Mouse (Mus musculus) T-cell, adult 2 months (primary cell): Measurements from ENCODE around the gene Amz2.
A peak's percentile ranks its signal among the peaks of the same experiment; 100 is the strongest.

Experiments used
- DNase-seq: peaks from one replicate; pipeline ENCODE4 v3.0.0; 2022; ENCODE audit warnings: low spot score

Gene Amz2

DNA sequence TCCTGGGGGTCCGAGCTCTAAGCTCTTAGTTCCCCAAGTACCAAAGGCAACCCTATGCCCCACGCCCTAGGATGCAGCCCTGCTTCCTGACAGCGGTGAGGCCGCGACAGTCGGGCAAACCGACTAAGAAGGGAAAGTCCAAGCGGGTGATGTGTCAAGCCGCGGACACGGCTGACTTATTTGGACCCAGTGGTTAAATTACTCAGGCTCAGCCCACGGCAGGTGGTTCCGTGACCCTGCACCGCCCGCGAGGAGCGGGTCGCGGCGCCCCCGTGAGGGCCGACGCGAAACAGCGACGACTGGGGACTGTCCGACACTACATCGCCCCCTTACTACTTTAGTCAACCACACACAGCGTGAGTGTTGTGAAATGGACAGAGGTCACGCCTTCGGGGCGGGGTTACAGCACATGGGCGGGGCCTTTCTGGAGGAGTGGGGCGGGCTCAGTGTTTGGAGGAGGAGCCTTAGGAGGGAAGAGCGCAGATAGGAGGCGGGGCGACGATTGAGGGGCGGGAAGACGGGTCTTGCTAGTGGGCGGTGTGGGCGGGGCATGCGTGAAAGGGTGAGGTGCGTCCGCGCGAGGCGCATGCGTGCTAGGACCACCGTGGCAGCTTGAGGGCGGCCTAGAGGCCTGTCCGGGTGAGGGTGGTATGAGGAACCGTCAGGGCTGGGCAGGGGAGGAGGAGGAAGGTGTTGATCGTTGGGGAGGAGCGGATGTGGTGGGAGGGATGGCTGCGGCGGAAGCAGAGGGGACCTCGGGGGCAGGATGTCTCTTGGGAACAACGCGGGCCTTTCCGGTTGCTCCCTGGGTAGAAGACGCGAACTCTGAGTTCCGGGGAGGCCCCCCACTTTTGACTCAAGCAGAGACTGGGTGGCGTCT is at the start of gene Amz2:
Gene Amz2, plus strand, starts transcription at position 555 of the 880 bp plus-strand sequence.
- DNase-seq: peak; percentile 99

DNA sequence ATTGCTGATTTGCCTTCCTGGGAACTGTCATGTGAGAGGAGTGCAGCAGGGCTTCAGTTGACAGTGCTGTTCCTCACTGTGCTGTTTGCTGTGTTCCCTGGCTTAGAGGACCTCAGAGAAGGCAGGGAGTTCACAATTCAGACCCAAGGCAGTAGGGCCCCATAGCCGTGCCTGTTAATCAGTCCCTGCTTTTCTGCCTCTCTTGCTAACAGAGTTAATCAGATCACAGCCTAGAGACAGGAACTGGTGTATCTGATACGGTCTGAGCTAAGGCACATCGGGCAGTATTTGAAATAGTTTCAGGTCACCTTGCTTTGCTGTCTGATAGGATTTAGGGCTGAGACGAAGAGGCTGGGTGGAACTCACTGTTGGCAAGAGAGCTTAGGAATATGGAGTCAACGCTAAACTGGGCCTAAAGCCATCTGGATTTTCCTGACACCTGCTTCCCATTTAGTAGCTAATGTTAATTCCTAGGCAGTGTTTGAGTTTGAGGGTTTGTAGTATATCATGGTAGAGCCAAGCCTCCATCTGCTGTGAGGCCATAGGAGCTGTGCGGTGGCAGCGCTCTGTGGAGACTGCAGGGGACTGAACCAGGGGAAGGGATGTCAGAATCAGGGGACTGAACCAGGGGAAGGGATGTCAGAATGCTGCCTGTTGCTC is 49.1 kb upstream of the Amz2 start:
- DNase-seq: no peak

DNA sequence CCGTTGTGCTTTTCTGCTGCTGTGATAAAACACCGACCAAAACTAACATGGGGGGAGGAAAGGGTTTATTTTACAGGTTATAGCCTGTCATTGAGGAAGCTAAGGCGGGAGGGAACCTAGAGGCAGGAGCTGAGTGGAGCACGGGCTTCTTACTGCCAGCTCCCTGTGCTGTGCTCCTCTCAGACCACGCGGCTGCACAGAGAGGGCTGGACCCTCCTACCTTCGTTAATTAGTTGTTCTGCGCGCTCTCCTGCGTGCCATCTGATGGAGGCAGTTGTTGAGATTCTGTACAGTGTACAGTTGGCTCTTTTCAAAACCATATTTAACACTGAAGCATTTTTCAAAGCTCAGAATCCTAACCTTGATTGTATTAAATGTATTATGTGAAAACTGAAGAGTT is 48.3 kb upstream of the Amz2 start:
- DNase-seq: no peak

DNA sequence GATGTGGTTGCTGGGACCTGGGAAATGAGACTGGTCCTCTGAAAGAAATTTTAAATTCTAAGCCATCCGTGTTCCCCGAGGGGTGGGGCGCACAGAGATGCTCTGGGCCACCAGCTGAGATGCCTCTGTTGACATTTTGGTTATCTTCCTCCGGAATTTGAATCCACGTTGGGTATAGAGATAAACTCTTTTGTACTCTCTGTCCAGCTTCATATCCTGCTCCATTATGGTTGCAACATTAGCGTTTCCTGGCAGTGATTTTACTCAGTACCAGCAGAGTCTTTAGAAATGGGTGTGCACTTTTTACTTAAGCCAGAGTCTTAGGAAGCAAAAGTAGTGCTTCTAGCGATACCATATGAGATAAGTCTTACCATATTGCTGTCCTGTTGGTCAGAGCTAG is 47.7 kb upstream of the Amz2 start:
- DNase-seq: no peak

DNA sequence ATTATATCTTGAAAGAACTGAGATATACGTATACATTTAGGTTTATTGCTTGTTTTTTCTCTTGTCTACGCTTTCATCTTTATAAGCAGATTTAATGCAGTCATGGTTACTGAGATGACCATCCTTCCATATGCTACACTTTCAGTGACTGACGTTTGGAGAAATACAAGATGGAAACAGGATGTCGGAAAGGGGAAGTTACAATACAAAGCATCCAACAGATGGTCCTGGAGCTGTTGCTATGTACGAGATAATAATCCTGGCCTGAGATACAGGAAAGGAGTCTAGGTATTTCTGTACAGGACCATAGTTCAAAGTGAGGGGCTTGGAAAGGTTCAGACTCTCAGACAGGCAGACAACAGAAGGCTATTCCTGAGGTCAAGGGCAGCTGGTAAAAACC is 45.1 kb upstream of the Amz2 start:
- DNase-seq: no peak

DNA sequence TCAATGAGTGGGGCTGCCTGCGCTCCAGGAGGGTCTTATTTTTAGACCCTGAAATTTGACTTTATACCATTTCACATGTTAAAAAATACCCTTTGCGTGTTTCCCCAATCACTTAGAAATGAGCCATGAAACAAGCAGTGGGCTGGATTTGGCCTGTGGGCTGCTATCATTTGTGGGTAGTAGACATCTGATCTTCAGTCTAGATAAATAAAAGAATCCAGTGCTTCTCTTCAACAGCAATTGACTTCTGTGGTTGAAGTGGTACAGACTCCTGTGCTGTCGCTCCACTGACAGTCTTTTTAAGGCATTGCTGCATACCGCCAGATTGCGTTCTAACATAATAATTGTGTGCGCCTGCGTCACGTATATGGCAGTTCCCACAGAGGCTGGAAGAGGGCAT is 40.5 kb upstream of the Amz2 start:
- DNase-seq: no peak

DNA sequence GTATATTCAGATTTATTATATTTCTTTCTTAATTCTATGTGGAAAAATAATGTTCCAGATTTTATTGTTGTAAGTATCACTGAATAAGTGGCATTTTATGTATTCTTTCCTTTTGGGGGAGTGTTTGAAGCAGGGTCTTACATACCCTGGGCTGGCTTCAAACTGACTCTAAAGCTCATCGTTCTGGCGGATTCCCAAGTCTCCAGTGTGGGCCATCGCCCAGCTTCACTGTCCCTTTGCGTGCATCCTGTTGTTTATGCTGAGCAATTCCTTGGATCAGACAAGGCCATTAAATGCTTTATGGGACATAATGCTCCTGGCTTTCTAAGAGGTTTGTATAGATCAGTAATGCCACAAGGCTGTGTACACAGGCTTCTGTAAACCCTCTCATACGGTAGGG is 36.7 kb upstream of the Amz2 start:
- no peak for DNase-seq

DNA sequence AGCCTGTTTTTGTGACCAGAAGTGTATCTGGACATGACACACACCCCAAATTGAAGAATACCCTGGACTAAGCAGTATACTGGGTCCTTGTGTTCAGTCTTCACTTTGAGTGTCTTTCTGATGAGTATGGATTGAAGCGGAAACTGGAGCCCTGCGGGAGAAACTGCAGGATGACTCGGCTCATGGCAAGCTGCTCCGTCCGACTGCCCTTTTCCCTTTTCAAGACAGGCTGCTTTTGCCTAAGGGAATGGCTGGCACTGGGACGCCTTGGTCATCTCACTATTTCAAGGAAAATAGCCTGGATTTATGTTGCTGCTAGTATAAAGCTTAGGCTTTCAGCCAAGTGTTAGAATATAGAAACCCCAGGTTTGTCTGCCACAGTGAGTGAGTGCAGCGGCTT is 34.5 kb upstream of the Amz2 start:
- DNase-seq: no peak

DNA sequence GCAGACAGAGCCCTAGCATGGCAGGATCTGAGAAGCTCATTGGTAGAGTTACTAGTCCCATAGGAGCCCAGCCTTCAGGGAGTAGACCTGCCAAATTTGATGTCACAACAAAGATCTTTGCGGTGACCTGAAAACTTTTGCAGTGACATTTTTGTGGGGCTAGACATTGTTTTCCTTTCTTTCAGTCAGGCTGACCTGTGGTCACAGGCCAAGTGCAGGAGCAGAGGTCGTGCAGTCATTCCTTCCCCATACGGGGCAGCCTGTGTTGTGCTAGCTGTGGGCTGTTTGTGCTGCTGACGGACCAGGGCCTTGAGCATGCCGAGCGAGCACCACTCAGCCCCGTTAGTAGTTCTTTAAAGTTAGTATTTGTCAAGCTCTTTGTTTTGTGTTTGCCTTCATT is 34.0 kb upstream of the Amz2 start:
- DNase-seq: no peak

DNA sequence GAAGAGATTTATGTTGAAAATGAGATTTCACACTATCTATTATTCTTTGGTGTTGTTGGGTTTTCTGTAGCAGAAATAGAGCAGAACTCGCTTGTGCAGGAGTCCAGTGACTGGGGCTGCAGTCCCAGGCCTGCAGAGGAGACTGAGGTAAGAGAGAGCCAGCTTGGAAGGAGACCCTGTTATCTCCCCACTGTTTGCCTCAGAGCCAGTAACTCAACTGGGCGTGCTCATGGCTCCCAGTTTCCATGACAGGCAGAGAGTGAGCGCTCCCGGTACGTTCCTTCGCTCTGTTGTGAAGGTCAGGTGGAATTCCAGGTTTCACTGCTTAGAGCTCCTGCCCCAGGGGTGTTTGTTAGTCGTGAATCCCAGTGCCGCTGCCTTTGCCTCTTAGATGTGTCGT is 33.1 kb upstream of the Amz2 start:
- no peak for DNase-seq

DNA sequence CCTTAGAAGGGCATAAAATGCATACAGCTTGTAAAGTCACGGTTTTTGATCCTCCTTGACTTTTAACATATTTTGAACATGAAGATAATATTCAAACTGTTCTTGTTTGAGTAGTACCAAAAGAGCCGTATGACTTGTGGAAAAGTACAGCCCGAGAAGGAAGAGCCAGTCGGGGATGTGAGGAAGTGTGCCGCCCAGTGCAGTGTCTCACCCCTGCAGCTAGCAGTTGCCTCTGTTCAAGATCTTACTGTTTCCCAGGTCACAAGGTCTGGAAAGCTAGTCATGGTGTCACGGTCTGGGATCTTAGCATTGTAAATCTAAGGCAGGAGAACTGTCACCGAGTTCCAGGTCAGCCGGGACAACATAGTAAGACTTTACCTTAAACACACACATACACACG is 31.0 kb upstream of the Amz2 start:
- no peak for DNase-seq

DNA sequence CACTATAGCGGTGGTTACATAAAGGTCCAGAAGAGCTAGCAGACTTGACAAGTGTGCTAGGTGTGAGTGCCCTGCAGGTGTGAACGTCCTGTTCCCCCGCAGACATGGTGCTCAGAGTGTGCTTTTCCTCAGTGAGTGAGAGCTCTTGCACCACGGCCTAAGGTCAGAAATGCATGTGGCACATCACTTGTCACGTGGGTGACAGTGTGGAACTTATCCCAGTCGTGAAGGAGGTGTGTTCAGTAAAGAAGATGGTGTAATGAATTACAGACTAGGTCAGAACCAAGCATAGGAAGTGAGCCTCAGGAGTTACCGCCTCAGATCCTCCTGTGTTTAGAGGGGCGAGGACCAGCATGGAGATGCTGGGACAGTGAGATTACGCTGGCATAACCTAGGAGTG is 30.5 kb upstream of the Amz2 start:
- DNase-seq: no peak

DNA sequence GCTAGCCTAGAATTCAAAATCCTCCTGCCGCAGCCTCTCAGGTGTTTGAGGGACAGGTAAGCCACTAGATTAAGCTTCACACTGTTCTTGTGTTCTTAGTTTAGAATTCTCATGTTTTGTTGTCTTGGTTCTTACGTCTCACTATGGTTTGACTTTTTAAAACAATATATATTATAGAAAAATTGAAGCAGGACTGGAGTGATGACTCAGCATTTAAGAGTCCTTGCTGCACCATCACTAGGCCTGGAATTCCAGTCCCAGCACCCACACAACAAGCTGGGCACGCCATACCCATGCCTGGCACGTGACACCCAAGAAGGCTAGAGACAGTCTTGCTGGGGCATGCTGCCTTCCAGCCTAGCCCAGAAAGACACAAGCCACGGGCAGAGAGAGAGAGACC is 19.3 kb upstream of the Amz2 start:
- DNase-seq: no peak

DNA sequence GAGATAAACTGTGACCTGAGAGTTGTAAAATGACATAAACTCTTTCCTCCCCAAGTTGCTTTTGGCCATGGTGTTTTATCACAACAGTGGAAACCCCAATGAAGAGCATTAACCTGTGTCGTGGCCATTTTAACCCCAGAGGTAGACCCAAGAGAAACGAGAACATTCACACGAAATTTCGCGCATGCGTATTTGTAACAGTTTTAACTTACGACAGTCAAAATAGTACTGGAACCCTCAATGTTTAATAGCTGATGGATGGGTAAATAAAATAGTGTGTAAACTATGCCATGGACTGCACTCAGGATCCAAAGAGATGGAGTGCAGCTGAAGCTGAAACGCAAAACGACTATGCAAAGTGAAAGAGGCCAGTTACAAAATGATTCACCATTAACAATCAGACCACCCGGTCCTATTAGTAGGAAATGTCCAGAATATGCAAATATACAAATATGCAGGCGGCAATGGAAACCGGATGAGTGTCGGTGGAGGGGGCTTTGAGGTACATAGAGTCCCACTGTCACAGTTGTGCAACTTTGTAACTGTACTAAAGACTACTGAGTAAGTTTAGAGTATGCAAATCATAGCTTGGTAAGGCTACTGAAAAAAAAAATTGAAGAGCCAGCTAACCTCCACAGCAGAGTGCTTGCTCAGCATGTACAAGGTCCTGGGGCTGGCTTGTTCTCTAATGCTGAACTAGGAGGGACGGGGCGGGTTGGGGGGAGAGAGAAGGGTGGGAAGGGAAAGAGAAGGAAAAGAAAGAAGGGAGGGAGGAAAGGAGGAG is 15.4 kb upstream of the Amz2 start:
- no peak for DNase-seq

DNA sequence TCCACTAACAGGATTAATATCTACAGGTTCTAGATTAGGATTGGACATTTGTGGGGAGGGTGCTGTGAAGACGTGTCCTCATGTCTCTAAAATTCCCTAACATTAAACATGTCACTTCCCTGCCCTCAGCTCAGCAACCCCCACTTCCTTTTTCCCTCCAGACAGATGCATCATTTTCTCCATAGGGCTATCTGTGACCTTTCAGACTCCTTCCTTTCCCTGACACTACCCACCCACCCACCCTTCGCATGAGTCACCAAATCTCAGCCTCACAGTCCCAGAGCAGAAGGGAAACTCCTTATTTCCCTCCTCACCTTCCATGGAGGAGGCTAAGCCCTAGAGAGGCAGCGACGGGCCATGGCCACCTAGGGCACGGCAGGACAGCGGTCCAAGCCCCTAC is 12.1 kb upstream of the Amz2 start, which contains the start of gene 9930022D16Rik:
Gene 9930022D16Rik, plus strand, starts transcription at position 301 of the 400 bp plus-strand sequence.
- no peak for DNase-seq

DNA sequence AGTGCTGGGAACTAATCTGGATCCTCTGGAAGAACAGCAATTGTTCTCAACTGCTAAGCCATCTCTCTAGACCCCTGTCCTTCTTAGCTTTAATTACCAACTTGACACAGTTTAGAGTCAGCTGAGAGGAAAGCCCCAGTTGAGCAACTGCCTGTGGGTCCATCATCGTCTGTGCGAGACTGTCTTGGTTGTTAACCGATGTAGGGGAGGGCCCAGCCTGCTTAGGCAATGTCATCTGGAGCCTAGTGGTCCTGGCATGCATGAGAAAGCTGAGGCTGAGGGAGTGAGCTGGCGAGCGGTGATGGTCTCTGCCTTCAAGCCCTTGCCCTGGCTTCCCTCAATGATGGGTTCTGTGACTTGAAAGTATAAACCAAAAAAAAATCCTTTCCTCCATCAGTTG is 10.9 kb upstream of the Amz2 start:
- DNase-seq: no peak

DNA sequence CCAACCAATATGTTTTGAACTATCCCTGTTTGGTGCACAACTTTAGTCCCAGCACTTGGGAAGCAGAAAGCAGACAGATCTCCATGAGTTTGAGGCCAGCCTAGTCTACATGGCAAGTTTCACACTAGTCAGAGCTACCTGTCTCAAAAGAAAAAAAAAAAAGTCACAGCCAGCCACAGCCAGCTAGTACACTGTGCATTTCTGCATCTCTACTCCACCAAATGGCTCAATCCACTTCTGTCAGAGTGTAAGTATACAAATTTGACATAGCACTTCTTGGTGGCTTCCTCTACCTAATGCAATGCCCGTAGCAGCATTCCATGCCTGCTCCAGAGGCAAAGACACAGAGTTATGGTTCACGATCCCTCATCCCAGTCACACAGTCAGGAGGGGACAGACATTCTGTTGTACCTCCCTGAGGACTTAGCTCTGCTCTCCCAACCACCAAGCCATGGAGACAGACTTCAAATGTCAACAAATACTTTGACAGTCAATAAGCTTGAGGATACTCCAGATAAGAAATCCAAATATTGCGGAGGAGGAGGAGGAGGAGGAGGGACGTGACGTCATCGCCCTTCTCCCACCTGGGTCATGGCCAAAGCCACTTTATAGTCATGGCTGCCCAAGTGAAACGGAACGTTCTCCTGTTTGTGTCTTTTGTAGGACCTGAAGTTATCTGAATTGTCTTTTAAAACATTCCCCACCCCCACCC is 8.9 kb upstream of the Amz2 start:
- no peak for DNase-seq

DNA sequence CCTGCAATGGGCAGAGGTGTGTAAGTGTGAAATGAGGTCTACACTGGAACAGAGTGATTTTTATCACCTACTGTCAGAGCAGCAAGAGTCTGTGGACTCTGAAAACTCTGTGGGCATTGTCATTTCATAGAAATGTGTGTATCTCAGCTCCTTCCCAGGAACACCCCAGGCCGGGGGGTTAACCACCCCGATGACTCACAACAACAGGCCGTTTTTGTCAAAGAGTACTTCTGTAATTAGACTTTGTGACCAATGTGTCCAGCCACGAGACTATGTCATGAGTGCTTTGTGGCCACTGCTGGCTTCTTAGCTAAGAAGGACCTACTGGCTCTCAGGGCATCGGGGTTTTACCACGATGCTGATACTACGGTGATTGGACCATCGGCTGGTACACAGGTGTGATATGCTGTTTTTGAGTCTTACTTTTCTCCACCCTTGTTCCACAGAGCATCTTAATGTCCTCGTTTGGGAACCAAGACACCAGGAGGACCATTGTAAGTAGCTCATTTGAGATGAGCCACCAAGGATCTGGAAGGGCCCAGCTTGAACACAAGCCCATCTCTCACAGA is 8.2 kb upstream of the Amz2 start:
- DNase-seq: no peak

DNA sequence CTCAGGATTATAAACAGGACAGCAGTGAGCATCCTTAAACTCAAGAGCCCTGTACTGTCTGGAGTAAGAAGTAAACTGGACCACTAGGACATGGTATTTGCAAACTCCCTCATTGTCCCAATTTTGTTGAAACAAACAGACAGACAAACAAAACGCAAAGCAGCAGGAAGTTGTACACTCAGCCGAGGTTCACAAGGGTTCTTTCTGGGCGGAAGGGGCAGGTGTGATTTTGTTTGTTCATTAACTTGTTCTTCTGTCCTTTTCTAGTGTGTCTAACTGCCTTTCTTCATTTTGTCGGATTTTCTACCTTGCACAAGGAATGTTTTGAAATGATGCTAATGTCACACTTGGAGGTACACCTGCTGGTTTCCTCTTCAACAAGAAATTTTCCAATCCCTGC is 6.3 kb upstream of the Amz2 start:
- DNase-seq: peak; percentile 40

DNA sequence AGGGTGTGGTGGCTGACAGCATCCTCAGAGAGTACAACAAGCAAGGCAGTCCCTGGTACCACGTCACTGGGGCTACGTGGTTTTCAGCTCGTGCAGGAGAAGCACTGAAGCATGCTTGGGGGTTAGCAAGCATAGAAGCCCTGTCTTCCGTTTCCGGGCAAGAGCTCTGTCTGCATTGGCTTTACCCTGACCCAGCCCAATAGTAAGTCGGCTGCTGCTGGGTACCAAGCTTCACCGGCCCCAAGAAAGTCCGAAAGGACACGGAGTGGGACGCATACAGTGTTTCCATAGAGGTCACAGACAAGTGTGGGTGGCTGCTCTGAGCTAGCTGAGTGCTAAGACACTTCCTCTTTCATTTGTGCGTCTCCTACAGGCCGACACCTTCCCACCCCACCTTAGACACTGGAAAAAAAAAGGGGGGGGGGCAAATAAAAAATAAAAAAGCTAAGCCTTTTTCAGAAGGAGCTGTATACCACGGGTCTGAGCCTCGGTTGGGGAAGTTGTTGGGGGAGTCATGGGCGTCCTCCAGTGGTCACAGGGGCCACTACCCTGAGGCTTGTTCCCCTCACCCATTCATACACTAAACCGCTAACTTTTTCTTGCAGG is 5.7 kb upstream of the Amz2 start:
- peak; percentile 93 for DNase-seq

DNA sequence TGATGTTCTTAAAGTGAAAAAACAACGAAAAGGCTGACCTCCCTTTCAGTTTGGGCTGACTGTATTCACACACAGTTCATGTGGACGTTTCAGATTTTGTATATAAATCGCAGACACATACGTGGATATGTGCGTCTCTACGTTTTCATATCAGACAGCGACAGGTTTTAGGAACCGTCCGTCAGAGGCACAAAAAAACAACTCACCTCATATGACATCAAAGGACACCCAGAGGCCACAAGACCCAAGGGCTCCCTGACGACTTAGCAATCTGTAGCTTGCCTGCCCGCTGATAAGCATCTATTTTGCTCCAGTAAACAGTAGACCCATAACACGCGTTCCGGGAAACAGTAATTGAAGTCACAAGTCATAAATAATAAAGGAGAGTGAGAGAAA is 5.2 kb upstream of the Amz2 start:
- DNase-seq: peak; percentile 84
